Mouse (Mus musculus): ENCODE data around the gene Dhx30.

- no peak for TF ChIP-seq CTCF (IDR thresholded peaks at IDR 0.05; ENCODE audit: low read depth)
- TF ChIP-seq EP300 (IDR thresholded peaks at IDR 0.05; ENCODE audit: low read depth), result no peak
Measured at GRCm38 (mm10) chr9:110084201-110084964, 33.2 kb downstream of the Dhx30 start.
